In the genomic region with DNA sequence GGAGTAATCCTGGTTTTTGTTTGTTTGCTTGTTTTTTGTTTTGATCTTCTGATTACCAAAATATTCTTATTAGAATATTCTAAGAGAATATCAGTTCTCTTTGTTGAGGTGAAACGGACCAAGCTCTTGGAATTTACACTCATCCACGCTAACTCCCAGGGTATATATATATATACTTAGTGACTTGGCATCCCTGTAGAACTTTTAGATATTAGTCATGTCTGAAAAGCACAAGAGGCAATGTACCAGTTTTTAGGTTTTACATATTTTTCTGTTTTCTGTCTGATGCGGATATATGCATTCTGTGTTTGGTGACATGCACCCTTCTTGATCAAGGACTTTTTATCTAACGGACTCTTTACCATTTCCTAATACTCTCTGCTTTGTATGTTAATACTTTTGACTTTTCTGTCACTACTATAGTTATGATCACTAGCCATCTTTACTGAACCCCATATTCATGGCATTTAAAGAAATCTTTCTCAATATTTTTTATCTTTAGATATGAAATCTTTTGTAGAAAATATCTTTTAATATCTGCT, we compare ENCODE assay signal across 8 mouse cellular contexts. TPM values are rescaled to one million over a fixed set of nuclear protein-coding genes. Genes with fewer than 3 reads are reported as not detected.
A peak's percentile ranks its signal among the peaks of the same experiment; 100 is the strongest.
DNase-seq lines count a peak whose midpoint lies in the region; ATAC-seq and TF ChIP-seq lines count a peak whose summit lies in the region.

No protein-coding gene starts in this region.

- H3K27me3 ChIP-seq in heart, embryonic 13.5 days (replicated peaks), result no peaks in the 10 kb centered on the region
- H3K27me3 ChIP-seq in G1E (ENCODE audit: insufficient read depth, low read length), result no peaks in the 10 kb centered on the region
- H3K27me3 ChIP-seq in hindbrain, embryonic 10.5 days (ENCODE audit: insufficient read depth, poor library complexity, severe bottlenecking), result no peaks in the 10 kb centered on the region

- H3K9me3 ChIP-seq in heart, embryonic 13.5 days, result no peaks in the 10 kb centered on the region
- H3K9me3 ChIP-seq in G1E (replicated peaks), result no peaks in the 10 kb centered on the region
- H3K9me3 ChIP-seq in hindbrain, embryonic 10.5 days, result no peaks in the 10 kb centered on the region

- peak overlapping the region; percentile 92 for H3K27ac ChIP-seq in heart, embryonic 13.5 days (replicated peaks)
- H3K27ac ChIP-seq in hindbrain, embryonic 10.5 days, result peak overlapping the region; percentile 89

- H3K4me1 ChIP-seq in heart, embryonic 13.5 days, result peaks cover 11% of the 10 kb centered on the region
- H3K4me1 ChIP-seq in G1E (ENCODE audit: insufficient read depth, low read depth, low read length), result peaks cover 12% of the 10 kb centered on the region
- H3K4me1 ChIP-seq in hindbrain, embryonic 10.5 days (replicated peaks), result peaks cover 8% of the 10 kb centered on the region; the same call in 1 of the 2 replicates

- H3K4me2 ChIP-seq in heart, embryonic 13.5 days, result peak overlapping the region; percentile 85

- no peak for TF ChIP-seq CTCF in G1E (IDR thresholded peaks at IDR 0.05; ENCODE audit: low read depth, low read length)

- H3K9ac ChIP-seq in heart, embryonic 13.5 days, result peak overlapping the region; percentile 87

- peaks cover 1% of the 10 kb centered on the region for H3K36me3 ChIP-seq in heart, embryonic 13.5 days
- H3K36me3 ChIP-seq in G1E (replicated peaks), result no peaks in the 10 kb centered on the region
- H3K36me3 ChIP-seq in hindbrain, embryonic 10.5 days, result no peaks in the 10 kb centered on the region

- no peak for DNase-seq in heart, postnatal 4 days
- no peak for DNase-seq in G1E (ENCODE audit: low spot score)
- no peak for DNase-seq in hindbrain, embryonic 10.5 days (ENCODE audit: low spot score)
- no peak for DNase-seq in B cell, adult 2 months
- DNase-seq in kidney, postnatal 4 days, result no peak
- DNase-seq in frontal cortex, postnatal 25 days (ENCODE audit: low spot score in 2 of 2), result no peak

- WGBS in heart, embryonic 13.5 days, result 37% methylated on average over 4 of the region's 4 CpGs
- 51% methylated on average over 4 of the region's 4 CpGs for WGBS in hindbrain, embryonic 10.5 days

- no peak for ATAC-seq in heart, embryonic 13.5 days (ENCODE audit: extremely low read depth, insufficient number of reproducible peaks, low FRiP score, low TSS enrichment)
- no peak for ATAC-seq in G1E (ENCODE audit: extremely low read depth, insufficient number of reproducible peaks, low FRiP score, poor library complexity, severe bottlenecking)
- peak; percentile 6; the same call in 1 of the 2 replicates for ATAC-seq in megakaryocyte-erythroid progenitor cell, adult 5-6 weeks (replicated peaks; ENCODE audit: low FRiP score, low TSS enrichment, poor library complexity, severe bottlenecking)

- H3K4me3 ChIP-seq in heart, embryonic 13.5 days, result peak overlapping the region; percentile 70
- peak overlapping the region; percentile 75 for H3K4me3 ChIP-seq in G1E (ENCODE audit: low read depth, low read length)
- H3K4me3 ChIP-seq in hindbrain, embryonic 10.5 days, result peak overlapping the region; percentile 57

RNA-seq across cellular contexts. Expression of a gene that starts 18.1 kb away (rescaled TPM):
- polyA plus RNA-seq in heart, embryonic 13.5 days (2015; fragmentation: Nextera tagmentation; extraction: Ambion mirVana), result 2.7 and 3.3 TPM in 2 replicates
- total RNA-seq in heart, postnatal 4 days (2021), result 1 to 10 TPM; 6.7 to 7.6 TPM
- total RNA-seq in G1E (2014; fragmentation: Nextera tagmentation), result 5.7 and 7.8 TPM in 2 replicates
- 6.9 and 7.4 TPM in 2 replicates for total RNA-seq in G1E (2017)
- 0.36 and 0.61 TPM in 2 replicates for polyA plus RNA-seq in G1E (2012)
- 1.5 and 2.0 TPM in 2 replicates for polyA plus RNA-seq in hindbrain, embryonic 10.5 days (2016; fragmentation: Nextera tagmentation; extraction: Ambion mirVana)
- total RNA-seq in megakaryocyte-erythroid progenitor cell, adult 5-6 weeks (2014; fragmentation: Nextera tagmentation), result 9.9 and 12.8 TPM in 2 replicates
- total RNA-seq in megakaryocyte-erythroid progenitor cell, adult 5-6 weeks (2017), result 16.9 and 29.6 TPM in 2 replicates

RNA-seq across cellular contexts. Expression of a gene that starts 28.4 kb away (rescaled TPM):
- polyA plus RNA-seq in heart, embryonic 13.5 days (2015; fragmentation: Nextera tagmentation; extraction: Ambion mirVana), result 5.7 and 6.2 TPM in 2 replicates
- 1 to 10 TPM; 2.6 to 3.0 TPM for total RNA-seq in heart, postnatal 4 days (2021)
- total RNA-seq in G1E (2014; fragmentation: Nextera tagmentation) (15.1 and 15.3 TPM in 2 replicates), G1E (2017) (8.5 and 8.7 TPM in 2 replicates)
- polyA plus RNA-seq in G1E (2012), result 2.6 and 2.9 TPM in 2 replicates
- 6.3 and 9.6 TPM in 2 replicates for polyA plus RNA-seq in hindbrain, embryonic 10.5 days (2016; fragmentation: Nextera tagmentation; extraction: Ambion mirVana)
- 2.8 and 6.3 TPM in 2 replicates for total RNA-seq in megakaryocyte-erythroid progenitor cell, adult 5-6 weeks (2014; fragmentation: Nextera tagmentation)
- total RNA-seq in megakaryocyte-erythroid progenitor cell, adult 5-6 weeks (2017), result 3.6 and 6.2 TPM in 2 replicates

RNA-seq across cellular contexts. Expression of a gene that starts 49.6 kb away (rescaled TPM):
- 11.9 and 13.0 TPM in 2 replicates for polyA plus RNA-seq in heart, embryonic 13.5 days (2015; fragmentation: Nextera tagmentation; extraction: Ambion mirVana)
- 10 to 100 TPM; 11.0 to 12.7 TPM for total RNA-seq in heart, postnatal 4 days (2021)
- 22.6 and 24.2 TPM in 2 replicates for total RNA-seq in G1E (2014; fragmentation: Nextera tagmentation)
- 11.7 and 13.8 TPM in 2 replicates for total RNA-seq in G1E (2017)
- 1.3 and 2.1 TPM in 2 replicates for polyA plus RNA-seq in G1E (2012)
- polyA plus RNA-seq in hindbrain, embryonic 10.5 days (2016; fragmentation: Nextera tagmentation; extraction: Ambion mirVana), result 12.1 and 13.9 TPM in 2 replicates
- 2.0 and 3.8 TPM in 2 replicates for total RNA-seq in megakaryocyte-erythroid progenitor cell, adult 5-6 weeks (2014; fragmentation: Nextera tagmentation)
- 1.6 and 4.6 TPM in 2 replicates for total RNA-seq in megakaryocyte-erythroid progenitor cell, adult 5-6 weeks (2017)
